Mouse (Mus musculus): ENCODE results near the gene Shtn1.

The Shtn1 gene

GRCm38 (mm10) chr19:59075472-59076101, at the start of gene Shtn1:
Shtn1 (minus strand) TSS chr19:59076100.
- DNase-seq (ENCODE audit: low spot score in 2 of 2), result peak; percentile 19 to 48

DNA sequence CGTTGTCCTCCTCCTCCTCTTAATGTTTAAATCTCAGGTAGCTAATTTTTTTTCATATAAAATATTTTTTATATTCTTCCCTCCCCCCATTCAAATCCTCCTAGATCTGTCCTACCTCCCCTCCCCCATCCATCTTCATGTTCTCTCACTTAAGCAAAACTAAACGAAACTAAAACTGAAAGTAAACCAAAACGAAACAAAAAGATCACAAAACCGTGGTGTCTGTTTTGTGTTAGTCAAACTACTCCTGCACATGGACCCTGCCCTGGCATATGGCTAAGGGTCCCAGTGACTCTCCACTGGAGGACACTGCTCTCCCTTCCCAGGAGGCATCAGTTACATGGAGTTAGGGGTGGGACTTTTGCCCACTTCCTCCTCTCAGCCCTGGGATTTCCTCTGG, 38.3 kb upstream of the Shtn1 start:
- no peak for DNase-seq (ENCODE audit: low spot score in 2 of 2)

DNA sequence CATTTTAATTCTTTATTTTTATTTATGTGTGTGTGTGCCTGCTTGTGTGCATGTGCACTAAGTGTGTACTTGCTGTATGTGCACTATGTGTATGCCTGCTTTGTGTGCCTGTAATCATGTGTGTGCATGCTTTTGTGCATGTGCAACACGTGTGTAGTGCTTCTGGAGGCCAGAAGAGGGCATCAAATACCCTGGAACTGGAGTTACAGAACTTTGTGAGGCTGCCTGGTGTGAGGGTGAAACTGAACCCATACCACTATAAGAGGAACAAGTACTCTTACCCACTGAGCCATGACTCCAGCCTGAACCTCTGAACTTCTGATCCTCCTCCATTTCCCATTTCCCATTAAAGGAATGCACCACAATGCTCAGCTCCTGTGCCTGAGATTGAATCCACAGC, 34.0 kb upstream of the Shtn1 start:
- no peak for DNase-seq (ENCODE audit: low spot score in 2 of 2)

DNA sequence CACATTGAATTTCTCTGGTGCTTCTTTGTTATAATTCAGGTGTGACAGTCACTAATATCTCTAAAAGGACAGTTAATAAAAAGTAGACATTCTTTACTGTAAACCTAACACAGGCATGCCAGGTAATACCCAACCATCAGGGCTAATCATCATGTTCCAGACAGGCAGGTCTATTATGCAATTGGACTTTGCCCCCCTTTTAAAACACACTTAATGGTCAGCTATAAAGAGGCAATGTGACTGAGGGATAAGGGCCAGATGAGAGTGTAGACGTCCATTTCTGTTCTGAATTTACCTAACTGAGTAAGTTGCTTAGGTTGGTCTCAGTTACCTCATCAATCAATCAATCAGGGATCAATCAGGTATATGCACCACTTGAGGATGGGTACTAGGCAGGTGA, 22.4 kb upstream of the Shtn1 start:
- DNase-seq (ENCODE audit: low spot score in 2 of 2), result no peak

GRCm38 (mm10) chr19:59092295-59092694, 16.4 kb upstream of the Shtn1 start:
- no peak for DNase-seq (ENCODE audit: low spot score in 2 of 2)

GRCm38 (mm10) chr19:59090337-59090736, 14.4 kb upstream of the Shtn1 start:
- DNase-seq (ENCODE audit: low spot score in 2 of 2), result no peak

DNA sequence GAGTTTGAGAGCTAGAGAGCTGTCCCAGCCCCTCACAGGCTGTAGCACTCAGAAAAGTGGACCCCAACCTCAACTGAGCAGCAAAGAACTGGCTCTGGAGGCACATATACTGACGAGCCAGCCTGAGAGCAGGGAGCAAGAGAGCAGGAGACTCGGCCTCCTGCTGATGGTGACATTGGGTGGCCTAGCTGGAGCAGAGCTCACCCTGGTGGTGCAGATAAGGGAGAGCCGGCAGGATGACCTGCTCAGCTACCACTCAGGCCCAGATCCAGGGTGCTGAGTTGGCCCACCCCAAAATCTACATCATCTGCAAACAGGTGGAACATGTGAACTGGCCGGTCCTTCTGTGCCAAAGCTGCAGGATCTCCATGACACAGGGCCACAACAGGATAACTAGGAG, 8.4 kb upstream of the Shtn1 start:
- DNase-seq (ENCODE audit: low spot score in 2 of 2), result no peak

- no peak for DNase-seq (ENCODE audit: low spot score in 2 of 2)
Measured at GRCm38 (mm10) chr19:59076131-59076530, 231 bp upstream of the Shtn1 start.

DNA sequence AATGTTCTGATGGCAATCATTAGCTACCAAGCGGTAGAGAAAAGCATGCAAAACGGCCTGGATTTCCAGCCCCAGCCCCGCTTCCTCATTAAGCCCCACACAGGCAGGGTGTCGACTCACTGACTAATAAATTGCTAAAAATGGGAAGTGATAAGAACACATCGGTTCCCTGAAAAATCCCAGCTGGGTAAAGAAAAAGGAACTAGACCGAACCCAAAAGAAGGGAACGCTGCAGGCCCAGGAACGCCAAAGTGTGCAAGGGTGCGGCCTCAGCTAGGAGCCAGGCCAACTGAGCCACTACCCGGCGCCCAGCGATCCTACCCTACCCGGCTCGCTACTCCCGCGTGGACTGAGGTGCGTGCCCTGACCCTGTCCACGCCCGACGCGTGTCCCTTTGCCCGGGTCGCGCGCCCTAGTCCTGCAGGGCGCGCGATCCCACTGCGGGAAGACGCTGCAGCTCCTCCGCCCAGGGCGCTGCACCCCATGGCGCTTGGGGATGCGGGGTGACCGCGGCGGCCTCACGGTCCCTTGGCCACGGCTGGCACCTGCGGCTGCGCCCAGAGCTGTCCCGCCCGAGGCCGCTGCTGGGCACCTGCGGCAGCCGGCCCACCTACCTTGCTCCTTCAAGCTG, 944 bp downstream of the Shtn1 start:
- no peak for DNase-seq (ENCODE audit: low spot score in 2 of 2)

DNA sequence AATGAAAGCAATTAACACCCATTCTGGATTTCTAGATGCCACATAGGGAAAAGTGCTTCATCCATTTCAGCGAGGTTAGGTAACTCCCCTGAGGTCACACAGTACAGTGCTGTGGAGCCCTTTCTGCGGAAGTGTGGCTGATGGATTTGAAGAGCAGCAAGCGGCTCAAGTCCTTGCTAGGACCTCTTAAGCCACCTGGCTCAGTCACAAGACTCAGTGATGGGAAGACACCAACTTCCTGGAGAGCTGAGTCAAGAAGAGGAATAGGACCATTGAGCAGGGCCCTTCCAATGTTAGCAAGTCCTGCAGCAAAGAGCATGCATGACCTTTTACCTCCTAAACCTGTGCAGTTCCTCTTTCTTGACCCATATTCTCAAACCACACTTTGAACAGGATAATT, 1.5 kb downstream of the Shtn1 start:
- no peak for DNase-seq (ENCODE audit: low spot score in 2 of 2)

- DNase-seq (ENCODE audit: low spot score in 2 of 2), result no peak
Measured at GRCm38 (mm10) chr19:59073006-59073405, 2.9 kb downstream of the Shtn1 start.

DNA sequence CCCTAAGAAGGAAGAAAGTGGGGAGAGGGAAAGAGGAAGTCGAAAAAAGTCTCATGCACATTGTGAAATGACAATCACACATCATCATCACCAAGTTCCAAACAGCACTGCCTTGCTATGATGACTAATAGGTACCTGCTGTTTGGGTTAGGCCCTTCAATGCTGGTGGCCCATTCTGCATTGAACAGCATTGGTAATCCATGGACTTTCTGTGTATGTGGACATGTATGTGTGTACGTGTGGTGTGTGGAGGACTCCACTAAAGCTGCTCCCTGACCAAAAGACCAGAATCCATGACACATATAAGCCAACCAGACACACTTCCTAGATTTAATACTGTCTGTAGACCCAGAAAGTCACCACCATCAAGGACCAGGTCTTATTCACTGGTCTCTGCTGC, 3.9 kb downstream of the Shtn1 start:
- no peak for DNase-seq (ENCODE audit: low spot score in 2 of 2)

DNA sequence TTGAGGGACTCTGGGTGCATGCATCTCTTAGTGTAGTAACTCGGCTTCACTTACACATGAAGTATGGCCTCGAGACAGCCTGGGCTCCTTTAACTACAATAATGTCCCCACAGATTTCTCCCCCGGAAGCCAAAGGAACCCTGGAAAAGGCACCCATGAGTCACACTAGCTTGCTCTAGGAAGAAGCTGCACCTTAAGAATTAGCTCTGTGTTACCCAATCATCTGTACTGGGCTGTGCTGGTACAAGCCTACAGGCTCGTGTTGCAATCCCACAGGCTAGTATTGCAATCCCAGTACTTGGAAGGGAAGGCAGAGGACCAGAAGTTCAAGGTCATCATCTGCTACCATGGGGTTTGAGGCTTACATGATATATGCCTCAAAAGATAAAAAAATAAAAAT, 4.5 kb downstream of the Shtn1 start:
- DNase-seq (ENCODE audit: low spot score in 2 of 2), result no peak

GRCm38 (mm10) chr19:59067652-59068051, 8.2 kb downstream of the Shtn1 start:
- no peak for DNase-seq (ENCODE audit: low spot score in 2 of 2)

DNA sequence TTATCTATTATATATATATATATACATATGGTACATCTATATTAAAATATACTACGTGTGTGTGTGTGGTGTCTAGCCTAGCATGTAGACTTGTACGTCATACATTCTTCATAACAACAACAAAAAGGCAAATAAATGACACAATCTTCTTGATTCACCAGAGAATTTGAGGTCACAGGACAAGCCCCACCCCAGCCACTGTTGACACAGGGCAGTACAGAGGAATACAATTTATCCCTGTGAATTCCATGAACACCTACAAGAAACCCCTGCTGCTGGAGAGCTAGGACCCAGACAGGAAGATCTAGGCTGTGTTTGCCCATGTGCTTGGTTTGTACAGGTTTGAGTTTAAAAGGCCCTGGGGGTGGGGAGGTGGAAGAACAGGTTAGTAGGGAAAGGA, 9.2 kb downstream of the Shtn1 start:
- no peak for DNase-seq (ENCODE audit: low spot score in 2 of 2)

DNA sequence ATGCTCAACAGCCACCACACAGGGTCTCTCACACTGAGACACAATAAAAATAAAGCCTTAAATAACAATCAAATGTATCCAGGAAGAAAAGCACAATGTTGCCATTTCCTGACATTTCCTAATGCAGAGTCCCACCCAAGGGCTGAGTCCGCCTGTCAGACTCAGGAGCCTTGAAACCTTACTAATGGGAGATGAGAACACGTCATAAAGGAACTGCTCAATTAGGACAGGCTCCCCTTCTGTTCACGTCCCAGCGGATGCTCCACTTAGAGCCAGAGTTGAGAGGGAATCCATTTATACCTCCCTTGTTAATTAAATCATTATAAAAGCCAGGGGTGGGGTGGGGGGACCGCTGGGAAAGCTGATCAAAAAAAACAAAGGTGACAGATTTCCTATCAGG, 9.8 kb downstream of the Shtn1 start:
- no peak for DNase-seq (ENCODE audit: low spot score in 2 of 2)

GRCm38 (mm10) chr19:59064616-59065015, 11.3 kb downstream of the Shtn1 start:
- no peak for DNase-seq (ENCODE audit: low spot score in 2 of 2)

DNA sequence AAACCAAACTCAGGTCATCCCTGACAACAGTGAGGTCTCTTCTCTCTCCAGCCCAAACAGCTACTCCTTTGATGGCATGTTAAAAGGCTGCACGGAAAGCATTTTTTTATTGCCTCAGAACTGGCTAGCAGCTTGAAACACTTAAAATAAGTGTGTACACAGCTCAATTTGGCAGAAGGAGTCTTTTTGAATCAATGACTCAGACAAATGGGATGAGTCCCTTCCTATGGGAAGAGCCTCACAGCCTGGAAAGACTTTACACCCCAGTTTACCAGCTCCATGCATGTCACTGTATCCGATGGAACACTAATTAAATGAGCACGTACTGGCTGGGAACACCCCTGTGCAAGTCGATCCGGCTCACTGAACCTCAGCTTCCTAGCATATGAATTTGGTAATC, 12.3 kb downstream of the Shtn1 start:
- DNase-seq (ENCODE audit: low spot score in 2 of 2), result no peak

- no peak for DNase-seq (ENCODE audit: low spot score in 2 of 2)
Measured at GRCm38 (mm10) chr19:59058105-59058504, 17.8 kb downstream of the Shtn1 start.

DNA sequence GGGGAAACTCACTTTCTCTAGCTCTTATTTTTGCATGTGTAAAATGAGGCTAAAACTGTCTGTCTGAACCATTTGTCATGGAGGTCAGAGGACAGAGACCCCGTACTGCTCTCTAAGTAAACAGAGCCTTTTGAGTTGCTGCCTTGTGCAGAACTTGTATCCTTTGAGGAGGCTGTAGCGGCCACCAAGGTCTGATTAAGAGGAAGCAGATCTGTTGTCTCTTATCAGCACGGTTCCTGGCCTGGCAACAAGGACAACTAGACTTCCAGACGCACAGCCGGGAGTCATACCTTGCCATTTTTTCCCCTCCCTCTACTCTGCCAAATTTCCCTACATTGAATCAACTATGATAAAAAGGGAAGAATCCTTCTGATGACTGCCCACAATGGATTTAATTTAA, 18.5 kb downstream of the Shtn1 start:
- no peak for DNase-seq (ENCODE audit: low spot score in 2 of 2)

- DNase-seq (ENCODE audit: low spot score in 2 of 2), result no peak
Measured at GRCm38 (mm10) chr19:59054632-59054951, 21.3 kb downstream of the Shtn1 start.

DNA sequence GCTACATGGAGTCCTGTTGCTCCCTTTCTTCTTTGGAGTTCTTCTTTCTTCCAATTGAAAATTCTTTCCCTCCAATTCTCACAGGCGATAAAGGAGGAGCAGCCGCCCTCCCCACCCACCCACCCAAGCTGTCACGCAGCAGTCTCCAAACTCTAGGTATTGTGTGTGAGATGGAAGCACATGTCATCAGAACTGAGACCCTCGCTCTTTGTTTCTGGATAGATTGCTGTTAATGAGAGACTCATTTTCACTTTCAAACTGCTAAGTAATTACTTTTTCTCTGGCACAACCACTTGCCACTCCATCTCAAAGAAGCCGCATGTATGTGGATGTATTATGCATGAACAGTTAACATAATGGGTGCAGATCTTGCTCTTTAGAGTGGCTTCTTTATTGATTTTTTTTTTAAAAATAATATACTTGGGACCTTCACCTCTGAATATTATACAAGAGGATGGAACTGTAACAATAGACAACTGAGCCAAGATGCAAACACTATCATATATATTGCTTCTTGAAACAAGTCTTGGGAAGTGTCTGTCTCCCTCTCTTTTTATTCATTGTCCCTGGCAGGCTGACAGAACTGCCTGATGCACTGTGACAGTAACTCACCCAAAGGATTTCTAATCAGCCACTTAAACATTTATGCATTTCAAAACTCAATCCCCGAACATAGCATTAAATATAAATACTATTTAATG, 21.8 kb downstream of the Shtn1 start:
- no peak for DNase-seq (ENCODE audit: low spot score in 2 of 2)

DNA sequence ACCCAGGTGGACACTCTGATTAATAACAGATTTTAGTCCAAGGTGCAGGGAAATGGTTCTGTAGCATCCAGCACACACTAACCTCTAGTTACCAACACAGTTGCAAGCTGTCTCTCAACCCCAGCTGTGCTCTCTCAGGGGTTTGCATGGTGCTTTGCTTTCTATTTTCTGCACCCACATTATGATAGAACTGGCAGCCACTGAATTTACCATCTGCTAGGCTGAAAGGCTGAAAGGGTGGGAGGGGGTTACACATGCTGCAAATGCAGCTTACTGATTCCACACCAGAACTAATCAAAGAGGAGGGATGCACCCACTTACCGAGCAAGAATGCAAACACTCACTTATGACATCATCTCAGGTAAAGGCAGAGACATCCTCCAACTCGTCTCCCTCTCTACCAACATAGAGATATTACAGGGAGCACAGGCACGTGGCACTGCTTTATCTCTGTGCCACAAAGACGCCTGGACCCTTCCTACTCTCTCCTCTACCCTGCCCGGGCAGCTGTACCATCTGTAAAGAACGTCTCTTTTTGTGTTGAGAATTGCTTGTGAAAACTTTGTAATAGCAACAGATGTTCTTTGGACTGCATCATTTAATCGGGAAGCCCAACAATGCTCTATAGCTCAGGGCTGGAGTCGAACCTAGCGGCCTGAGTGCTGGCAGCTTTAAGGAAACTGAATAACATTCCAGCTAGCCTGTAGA, 23.0 kb downstream of the Shtn1 start:
- DNase-seq (ENCODE audit: low spot score in 2 of 2), result no peak

Measured in frontal cortex, postnatal 14 days (tissue).